Mouse (Mus musculus): Measurements from ENCODE around the gene Tro.

Gene Tro

DNA sequence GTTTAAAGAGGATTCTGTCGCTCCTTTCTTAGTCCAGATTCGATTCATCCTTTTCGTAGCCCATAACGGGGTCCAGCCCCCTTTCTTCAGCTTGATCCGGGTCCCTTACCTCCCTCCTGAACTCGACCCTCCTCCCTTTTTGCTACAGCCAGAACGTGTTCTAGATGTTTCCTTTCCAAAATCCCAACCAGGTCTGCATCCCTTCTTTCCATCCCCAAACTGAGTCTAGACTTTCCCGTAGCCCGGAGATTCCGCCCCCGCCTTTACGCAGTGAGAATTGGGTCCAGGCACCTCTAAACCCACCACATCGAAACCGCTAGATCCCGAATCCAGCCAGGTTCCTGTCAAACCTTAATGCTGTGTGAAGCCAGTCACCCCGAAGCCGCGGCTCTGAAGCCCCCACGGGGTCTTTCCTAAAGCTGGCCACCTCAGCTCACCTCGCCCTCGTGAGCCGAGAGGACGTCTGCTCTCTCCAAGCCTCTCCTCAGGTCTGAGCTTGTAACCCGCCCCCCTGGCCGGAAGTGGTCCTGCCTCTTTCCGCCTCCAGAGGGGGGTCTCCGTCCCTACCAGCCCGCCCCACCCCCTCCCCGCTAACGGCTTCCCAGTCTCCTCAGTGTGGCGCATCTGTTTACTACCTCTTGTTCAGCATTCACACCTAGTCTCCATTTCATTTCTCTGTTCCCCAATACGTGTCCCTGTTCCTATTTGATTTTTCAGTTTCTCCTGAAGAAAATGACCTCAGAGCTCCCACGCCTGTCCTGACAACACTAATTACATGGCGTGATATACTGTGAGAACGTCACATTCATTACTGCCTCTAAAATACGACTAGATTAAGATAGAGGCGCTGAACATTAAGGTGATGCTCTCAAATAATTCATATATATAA, at the start of gene Tro:
Gene Tro (minus strand): TSS at position 676 of the 889 bp plus-strand sequence.
- peak; percentile 85 for DNase-seq

DNA sequence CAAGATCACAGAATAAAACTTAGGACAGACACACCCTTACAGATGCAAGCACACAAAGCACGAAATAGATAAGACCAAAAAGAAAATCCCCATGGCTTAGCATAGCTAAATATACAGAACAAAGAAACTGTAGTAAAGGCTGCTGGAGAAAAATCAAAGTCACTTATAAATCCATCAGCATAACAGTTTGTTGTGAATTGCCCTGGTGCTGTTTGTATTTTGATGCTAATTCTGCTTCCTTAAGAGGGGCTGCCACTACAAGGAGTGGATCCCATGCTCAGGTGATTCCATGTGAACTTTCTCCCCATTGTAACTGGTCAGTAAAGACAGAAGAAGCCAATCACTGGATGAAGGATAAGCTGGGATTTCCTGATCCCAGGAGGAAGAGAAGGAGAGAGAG, 20.1 kb upstream of the Tro start:
- no peak for DNase-seq

DNA sequence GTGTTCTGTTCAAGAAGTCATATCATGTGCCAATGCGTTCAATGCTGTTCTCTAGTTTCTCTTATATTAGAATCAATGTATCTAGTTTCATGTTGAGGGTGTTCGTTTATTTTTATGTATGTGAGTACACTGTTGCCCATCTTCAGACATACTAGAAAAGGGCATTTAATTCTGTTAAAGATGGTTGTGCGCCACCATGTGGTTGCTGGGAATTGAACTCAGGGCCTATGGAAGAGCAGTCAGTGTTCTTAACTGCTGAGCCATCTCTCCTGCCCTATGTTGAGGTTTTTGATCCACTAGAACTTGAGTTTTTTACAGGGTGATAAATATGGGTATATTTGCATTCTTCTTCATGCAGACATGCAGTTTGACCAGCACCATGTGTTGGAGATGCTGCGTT, 5.4 kb upstream of the Tro start:
- peak; percentile 9 for DNase-seq

DNA sequence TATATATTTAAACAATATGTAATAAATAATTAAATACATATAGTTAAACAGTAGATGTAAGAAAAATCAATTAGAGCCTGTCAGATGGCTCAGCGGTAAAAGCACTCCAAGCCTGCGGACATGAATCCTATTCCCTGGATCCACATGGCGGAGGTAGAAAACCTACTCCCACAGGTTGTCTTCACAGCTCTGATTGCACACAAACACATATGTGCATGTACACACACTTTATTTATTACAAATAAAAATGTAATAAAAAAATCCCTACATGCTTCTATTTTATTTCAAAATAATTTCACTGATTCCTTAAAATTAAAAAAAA, 375 bp upstream of the Tro start:
- peak; percentile 8 for DNase-seq

DNA sequence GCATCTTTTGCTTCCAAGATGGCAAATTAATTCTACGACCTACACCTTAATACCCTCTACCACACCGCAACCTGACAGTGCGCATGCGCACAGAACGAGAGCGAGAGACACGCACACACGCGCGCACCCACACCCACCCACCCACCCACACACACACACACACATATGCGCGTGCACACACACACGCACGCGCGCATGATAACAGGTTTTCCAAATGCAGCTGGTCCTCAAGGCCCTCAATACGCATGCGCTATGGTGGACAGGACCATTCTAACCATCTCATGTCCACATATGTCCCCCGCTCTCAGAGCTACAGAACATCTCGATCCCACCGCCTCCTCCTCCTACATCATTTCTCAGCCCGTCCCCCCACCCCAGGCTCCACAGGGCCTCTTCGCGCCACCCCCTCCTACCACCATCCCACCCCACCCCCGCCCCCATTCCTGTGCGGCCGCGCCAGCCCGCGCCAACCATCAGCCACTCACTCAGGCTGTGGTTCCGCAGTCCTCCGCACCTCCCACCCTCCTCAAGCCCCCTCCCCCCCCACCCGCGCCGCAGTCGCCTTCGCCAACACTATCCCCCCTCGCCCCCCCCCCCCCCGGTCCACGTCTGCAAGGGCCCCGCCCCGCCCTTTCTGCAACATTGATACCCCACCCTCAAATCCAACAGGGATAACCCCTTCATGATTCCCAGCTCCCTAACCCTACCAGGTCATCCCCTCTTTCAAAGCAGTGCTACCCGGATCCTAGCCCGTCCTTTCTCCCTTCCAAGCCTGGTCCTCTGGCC, 1.1 kb downstream of the Tro start:
- peak; percentile 61 for DNase-seq

DNA sequence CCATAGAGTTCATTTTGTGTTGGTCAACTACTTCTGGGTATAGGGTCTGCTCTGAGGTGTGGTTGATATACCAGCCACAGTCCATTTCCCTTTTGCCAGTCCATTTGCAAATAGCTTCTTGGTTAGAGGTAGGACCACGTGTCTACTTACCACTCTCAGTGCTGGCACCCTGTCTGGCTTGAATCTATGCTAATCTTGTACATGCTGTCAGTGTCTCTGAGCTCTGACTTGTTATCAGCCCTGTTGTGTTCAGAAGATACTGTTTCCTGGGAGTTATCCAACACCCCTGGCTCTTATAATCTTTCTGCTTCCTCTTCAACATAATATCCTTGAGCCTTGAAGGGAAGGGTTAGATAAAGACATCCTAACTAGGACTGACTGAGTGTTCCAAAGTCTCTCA, 21.0 kb downstream of the Tro start:
- no peak for DNase-seq

DNA sequence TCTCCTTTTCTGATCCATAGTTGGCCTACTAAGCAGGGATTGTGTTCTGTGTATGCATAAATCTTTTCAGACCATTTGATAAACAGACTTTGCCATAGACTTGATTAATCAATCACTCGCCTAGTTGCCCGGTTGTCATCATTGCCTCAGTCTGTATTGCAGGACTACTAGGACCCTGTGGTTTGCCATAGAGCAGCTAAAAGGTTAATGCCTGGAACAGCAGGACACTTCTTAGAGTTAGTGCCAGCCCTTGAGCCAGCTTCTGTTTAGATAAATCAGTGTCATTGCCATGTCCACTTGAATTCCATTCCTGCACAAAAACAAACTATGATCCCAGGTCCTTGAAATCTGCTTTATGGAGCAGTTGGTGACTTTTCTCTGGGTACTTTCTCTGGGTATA, 58.5 kb downstream of the Tro start:
- no peak for DNase-seq

Data from embryo, embryonic 11 days (tissue).